In the genomic region with DNA sequence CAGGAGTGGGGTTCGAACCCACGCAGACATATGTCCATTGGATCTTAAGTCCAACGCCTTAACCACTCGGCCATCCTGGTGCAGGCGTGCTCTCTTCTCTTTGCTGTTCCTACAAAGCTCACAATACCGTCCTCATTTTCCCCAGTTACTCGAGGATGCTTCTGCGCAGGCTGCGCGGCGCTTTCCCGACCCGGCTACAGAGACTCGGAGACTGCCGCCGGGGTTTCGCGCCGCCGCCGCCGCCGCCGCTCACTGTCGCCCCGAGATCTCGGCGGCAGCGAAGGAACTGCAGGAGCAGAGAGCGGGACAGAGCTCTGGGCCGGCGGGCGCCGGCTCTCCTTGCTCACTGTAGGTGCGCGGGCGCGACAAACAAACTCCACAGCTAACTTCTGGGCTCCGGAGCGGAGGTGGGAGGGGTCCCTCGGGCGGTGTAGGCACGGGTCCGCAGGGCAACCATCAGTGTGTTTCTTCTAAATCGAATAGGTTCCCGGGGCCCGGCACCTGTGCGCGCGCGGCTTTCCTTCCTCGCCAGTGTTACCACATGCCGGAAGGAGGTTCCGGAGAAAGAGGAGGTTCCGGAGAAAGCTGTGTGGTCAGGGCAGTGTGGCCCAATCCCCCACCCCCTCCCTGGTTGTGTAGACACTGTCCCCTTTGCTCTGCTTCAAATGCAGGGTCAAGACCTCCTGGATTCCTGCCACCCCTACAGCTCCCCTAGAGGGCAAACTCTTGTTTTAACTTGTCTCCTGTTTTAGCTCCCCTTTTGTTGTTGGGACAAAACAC, we compare ENCODE assay signal across 1 mouse cellular context.
A peak's percentile ranks its signal among the peaks of the same experiment; 100 is the strongest.
TF ChIP-seq lines count a peak whose summit lies in the region.

No protein-coding gene starts in this region.

TF ChIP-seq in CH12.LX, 34 proteins besides CTCF, POLR2A, EP300 and RAD21 (continued from another document):
- 0 out of 2 replicates have a peak, but pooled peaks have one; percentile 25 for TF ChIP-seq TCF12 (IDR thresholded peaks at IDR 0.05; ENCODE audit: low read depth, low read length)
- TF ChIP-seq ZC3H11A (IDR thresholded peaks at IDR 0.05; ENCODE audit: low read depth, low read length): no peak
- TF ChIP-seq RCOR1 (conservative IDR thresholded peaks at IDR 0.05; ENCODE audit: low read depth, low read length): no peak
- TF ChIP-seq JUND (conservative IDR thresholded peaks at IDR 0.05; ENCODE audit: low read depth, low read length): no peak
- TF ChIP-seq CHD2 (IDR thresholded peaks at IDR 0.05; ENCODE audit: low read length): no peak
- peak; percentile 45; the same call in 1 of the 2 replicates for TF ChIP-seq IRF4 (IDR thresholded peaks at IDR 0.05; ENCODE audit: low read depth, low read length)
- no peak for TF ChIP-seq GABPA (IDR thresholded peaks at IDR 0.05; ENCODE audit: insufficient replicate concordance, low read depth, low read length)
- TF ChIP-seq MEF2A (IDR thresholded peaks at IDR 0.05; ENCODE audit: borderline replicate concordance, low read depth, low read length): no peak
- TF ChIP-seq MAX (IDR thresholded peaks at IDR 0.05; ENCODE audit: low read length): peak; percentile 66
- TF ChIP-seq UBTF (IDR thresholded peaks at IDR 0.05; ENCODE audit: low read depth, low read length): peak; percentile 69
- no peak for TF ChIP-seq ZMIZ1 (IDR thresholded peaks at IDR 0.05; ENCODE audit: low read depth, low read length)
- TF ChIP-seq MAZ (IDR thresholded peaks at IDR 0.05; ENCODE audit: low read depth, low read length): 0 out of 2 replicates have a peak, but pooled peaks have one; percentile 60
- TF ChIP-seq ETS1 (conservative IDR thresholded peaks at IDR 0.05; ENCODE audit: low read depth, low read length): no peak
- TF ChIP-seq POLR2AphosphoS2 (IDR thresholded peaks at IDR 0.05; ENCODE audit: low read depth, low read length): no peak
- no peak for TF ChIP-seq PAX5 (IDR thresholded peaks at IDR 0.05; ENCODE audit: low read length)
- TF ChIP-seq JUN (IDR thresholded peaks at IDR 0.05; ENCODE audit: insufficient read depth, low read depth, low read length): no peak
- no peak for TF ChIP-seq USF1 (IDR thresholded peaks at IDR 0.05; ENCODE audit: low read depth, low read length)
- peak; percentile 77 for TF ChIP-seq SIN3A (IDR thresholded peaks at IDR 0.05; ENCODE audit: low read length)
- peak; percentile 75; the same call in 1 of the 2 replicates for TF ChIP-seq KAT2A (IDR thresholded peaks at IDR 0.05; ENCODE audit: insufficient replicate concordance, low read length)
- no peak for TF ChIP-seq USF2 (conservative IDR thresholded peaks at IDR 0.05; ENCODE audit: low read depth, low read length)
- TF ChIP-seq MXI1 (IDR thresholded peaks at IDR 0.05; ENCODE audit: low read depth, low read length): 0 out of 2 replicates have a peak, but pooled peaks have one; percentile 38
- TF ChIP-seq MAFK (IDR thresholded peaks at IDR 0.05; ENCODE audit: insufficient replicate concordance, low read length): peak; percentile 96
- no peak for TF ChIP-seq ZKSCAN1 (IDR thresholded peaks at IDR 0.05; ENCODE audit: borderline replicate concordance, low read depth, low read length)
- peak; percentile 18; the same call in 1 of the 2 replicates for TF ChIP-seq HCFC1 (IDR thresholded peaks at IDR 0.05; ENCODE audit: low read depth, low read length)
- peak; percentile 24; the same call in 1 of the 2 replicates for TF ChIP-seq SMC3 (IDR thresholded peaks at IDR 0.05; ENCODE audit: low read depth, low read length)
- no peak for TF ChIP-seq CHD1 (IDR thresholded peaks at IDR 0.05; ENCODE audit: low read depth, low read length)
- TF ChIP-seq MYC (IDR thresholded peaks at IDR 0.05; ENCODE audit: low read depth, low read length): 0 out of 2 replicates have a peak, but pooled peaks have one; percentile 14
- TF ChIP-seq ZNF384 (IDR thresholded peaks at IDR 0.05; ENCODE audit: low read depth, low read length): no peak
